Mouse (Mus musculus): ENCODE results near the gene Wfikkn1.

Gene Wfikkn1

DNA sequence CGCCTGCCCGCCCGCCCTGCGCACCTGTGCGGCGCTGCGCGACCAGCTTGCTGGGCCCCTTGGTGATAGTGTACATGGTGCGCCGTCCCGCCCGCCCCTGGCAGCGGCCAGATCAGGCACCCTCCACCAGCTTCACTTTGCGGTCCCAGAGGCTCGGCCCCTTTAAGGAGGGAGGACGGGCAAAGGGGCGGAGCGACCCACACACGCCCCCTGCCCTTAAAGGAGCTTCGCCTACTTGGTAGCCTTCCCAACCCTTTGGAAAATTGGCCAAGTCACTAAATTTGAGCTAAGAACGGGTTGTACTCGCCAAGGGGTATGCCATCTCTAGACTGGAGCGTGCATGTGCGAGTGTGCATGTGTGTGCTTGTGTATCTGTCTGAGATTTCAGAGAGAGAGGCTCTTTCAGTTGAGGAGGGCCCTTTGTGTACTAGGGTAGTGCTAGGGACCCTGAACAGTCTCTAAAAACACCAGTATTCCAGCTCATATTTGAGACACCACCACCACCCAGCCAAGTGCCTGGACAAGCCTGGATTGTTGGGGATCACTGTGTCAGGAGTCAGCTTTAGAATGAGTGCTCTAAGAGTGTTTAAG is 12.0 kb downstream of the Wfikkn1 start, which contains the start of gene Mcrip2:
TSS of gene Mcrip2 (minus strand) at position 164 of the 591 bp plus-strand sequence.
- DNase-seq (ENCODE audit: low read depth, low spot score): peak; percentile 92

DNA sequence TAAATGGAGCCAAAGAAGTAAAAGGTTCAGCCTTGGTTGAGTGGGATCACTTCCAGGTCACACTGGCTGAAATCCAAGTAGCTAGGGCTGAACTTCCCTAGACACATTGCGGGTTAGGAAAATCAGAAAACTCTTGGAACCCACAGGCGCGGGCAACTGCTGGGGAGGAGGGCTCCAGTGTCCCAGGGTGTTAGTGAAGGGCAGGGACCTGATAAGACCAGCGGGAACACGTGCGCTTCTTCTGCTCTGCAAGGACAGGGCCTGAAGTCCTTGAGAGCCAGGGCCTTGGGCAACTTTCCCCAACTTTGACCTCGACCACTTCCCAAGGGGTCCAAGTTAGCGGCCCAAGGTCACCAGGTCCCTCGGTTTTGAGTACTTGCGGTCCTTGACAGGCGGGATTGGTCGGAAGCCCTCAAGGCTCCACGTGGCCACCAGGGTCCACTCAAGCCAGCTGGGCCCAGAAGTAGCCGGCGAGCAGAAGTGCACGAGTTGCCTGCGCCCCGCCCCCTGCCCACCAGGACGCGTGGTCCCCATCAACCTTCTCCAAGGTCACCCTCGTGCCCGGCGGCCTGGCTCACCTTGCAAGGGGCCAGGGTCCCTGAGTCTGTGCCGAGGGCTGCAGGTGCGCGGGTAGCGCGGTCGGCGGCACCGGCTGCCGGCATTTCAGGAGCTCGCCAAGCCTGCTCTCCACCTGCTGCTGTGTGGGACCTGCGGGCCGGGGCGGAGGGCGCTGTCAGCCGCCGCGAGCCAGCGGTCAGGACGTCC is 12.6 kb downstream of the Wfikkn1 start:
- DNase-seq (ENCODE audit: low read depth, low spot score): peak; percentile 45

DNA sequence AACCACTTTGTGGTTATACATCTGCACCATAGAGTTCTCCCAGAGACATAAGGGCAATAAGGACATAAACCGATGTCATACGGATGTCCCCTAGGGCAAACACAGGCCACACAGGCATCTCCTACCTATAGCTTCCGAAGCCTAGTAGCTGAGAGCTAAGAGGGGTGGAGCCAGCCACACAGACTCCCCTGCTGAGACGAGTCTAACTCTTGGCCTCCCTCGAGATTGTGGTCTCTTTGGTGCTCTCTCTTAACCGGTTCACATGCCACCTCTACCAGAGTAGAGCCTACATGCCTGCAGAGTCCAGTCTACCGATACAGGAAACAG is 13.2 kb downstream of the Wfikkn1 start:
- DNase-seq (ENCODE audit: low read depth, low spot score): no peak

DNA sequence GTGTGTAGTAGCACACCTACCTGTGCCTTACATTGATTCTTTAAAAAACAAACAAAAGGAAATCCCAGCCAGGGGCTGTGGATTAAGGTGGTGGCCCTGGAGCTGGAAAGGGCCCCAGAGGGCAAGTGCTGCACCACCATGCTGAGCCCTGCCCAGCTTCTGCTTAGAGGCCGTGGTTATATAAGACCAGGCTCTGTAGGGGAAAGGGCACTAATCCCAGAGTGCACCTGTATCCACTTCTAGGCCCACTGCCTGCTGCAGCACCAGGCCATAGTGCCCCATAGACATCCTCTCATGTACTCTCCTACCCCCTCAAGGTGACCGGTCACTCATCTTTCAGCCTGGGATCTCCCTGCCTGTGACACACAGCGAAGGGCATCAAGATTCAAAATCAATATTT is 14.5 kb downstream of the Wfikkn1 start:
- DNase-seq (ENCODE audit: low read depth, low spot score): no peak

DNA sequence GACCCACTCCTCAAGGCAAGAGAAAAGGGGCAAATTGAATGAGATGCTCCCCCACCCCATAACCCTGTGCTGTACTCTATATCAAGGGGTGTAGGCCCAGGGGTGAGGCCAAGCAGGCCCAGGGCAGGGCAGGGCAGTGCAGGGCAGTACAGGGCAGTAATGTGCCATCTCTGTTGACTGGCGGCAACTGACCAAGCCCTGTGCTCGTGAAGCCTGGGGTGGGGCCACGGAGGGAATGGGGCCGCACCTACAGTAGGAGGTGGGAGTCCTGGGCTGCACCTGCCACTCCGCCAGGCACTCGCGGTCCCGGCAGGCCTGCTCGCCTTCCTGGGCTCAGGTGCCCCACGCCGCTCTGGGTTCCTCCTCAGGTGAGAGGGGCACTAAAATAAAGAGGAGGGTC is 15.4 kb downstream of the Wfikkn1 start:
- no peak for DNase-seq (ENCODE audit: low read depth, low spot score)

DNA sequence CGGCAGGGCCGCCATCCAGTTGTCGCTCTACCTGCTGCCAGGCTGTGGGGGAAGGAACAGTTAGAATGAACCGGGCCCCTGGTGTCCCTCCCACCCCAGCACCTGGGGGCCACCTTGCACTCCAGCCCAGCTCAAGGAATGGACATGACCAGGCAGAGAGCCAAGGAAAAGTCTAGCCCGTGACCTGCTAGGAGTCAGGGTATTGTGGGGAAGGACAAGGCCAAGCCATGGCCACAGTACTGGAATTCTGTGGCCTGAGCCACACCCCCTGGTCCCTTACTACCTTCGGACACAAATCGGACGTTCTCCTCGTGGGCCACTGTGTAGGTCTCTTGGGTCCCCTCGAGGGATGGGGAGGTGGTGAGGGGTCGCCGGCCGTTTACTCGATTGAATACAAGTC is 16.3 kb downstream of the Wfikkn1 start:
- DNase-seq (ENCODE audit: low read depth, low spot score): no peak

DNA sequence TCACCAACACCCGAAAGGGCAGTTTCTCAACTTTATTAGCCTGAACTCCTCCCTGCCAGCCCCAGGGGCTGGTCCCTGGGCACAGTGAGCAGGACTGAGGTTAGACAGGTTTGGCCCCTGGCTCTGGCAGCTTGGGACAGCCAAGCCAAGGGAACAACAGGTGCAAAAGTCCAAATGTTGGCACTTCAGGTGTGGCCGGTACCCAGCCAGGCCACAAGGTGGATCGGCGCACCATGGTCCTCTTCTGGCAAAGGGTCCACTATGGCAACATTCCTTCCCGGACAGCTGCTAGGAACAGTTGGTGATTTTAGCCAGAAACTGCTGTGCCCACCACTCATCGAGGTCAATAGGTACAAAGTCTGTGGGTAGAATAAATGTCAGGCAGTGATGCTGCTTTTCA is 17.0 kb downstream of the Wfikkn1 start:
- DNase-seq (ENCODE audit: low read depth, low spot score): no peak

DNA sequence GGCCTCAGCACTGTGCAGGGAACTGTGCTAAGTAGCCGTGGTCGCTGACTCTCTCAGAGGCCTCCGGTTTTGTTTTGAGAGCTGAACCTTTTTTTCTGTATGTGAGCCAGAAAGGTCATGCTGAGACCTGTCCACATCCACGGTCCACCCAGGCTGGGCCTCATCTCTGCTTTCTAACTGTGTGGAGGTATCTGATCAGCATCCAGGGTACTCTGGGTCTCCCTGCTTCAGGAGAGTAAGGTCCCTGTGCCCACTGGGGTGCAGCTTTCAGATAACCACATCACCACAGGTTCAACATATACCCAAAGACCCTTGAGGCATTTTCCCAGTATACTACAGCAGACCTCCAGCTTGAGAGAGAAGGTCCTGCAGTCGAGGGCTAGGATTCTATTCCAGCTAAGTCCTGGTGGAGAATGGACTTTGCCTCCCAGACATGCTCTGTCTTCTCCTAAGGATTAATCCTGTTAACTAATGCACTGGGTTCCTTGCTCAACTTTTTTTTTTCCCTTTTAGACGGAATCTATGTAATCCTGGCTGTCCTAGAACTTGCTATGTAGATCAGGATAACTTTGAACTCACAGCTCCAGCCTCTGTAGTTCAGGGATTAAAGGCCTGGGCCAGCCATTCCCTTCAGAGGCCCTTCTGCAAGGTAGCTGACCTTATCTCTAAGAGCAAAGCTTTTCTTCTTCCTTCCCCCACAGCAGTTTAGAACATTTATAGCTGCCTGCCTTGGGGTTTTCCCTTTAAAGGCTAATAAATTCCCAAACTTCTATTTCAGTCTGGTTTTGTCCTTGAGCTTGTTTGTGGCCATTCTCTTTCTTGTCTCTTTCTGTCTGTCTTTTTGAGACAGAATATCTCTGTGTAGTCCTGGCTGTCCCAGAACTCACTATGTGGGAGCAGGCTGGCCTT is 18.7 kb downstream of the Wfikkn1 start:
- no peak for DNase-seq (ENCODE audit: low read depth, low spot score)

DNA sequence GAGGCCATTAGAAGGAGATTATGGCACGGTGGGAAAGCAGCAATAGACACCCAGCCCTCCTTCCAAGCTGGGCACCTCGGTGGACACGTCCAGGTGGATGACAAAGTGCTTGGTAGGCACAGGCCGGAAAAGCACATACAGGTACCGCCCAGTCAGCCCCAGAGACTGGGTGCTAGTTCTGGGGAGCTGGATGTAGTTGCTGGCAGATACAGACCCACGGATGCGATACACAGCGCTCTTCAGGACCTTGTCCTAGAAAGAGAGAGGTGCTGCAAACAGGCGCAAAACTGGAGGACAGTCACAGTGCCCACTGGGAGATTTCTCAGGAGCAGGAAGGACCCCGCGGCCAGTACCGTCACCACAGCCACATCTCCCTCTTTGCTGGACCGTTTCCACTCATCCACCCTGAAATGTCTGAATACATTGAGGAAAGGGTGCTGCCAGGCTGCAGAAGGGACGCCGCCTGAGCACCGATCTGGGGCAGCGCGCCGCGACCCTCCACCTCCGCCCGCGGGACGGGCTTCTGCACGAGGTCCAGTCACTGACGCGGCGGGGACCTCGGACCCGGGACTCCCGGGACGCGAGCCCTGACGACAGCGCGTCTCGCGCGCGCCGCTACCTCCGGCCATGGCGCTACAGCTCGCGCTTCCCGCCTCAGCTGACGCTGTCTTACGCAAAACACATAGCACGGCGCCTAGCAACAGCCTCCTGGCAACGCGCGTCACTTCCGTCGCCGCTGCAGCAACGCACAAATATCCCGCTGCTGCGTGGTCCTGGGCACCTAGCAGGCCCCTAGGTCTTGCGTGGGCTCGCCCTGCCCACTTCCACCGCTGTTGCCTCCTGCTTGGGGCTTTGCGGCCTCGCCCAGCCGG is 19.6 kb downstream of the Wfikkn1 start, which contains the start of gene Wdr90:
TSS of gene Wdr90 (minus strand) at position 670 of the 872 bp plus-strand sequence.
- peak; percentile 99 for DNase-seq (ENCODE audit: low read depth, low spot score)

DNA sequence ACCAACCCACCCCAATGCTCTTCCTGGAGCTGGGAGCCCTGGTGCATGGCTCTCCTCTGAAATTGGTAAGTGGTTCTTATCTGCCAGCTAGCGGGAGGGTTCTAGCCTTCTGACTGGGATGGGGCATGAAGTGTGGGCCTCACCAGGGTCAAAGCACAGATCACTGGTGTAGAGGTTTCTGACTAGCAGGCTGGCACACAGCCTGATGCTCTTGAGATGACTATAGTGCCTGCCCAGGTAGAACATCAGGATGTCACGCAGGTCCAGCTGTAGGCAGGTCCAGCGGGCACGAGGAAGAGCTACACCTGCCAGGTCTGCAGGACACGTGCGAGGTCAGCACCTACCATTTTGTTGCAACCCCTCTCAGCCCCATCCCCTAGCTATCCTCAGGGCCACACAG is 20.4 kb downstream of the Wfikkn1 start:
- no peak for DNase-seq (ENCODE audit: low read depth, low spot score)

DNA sequence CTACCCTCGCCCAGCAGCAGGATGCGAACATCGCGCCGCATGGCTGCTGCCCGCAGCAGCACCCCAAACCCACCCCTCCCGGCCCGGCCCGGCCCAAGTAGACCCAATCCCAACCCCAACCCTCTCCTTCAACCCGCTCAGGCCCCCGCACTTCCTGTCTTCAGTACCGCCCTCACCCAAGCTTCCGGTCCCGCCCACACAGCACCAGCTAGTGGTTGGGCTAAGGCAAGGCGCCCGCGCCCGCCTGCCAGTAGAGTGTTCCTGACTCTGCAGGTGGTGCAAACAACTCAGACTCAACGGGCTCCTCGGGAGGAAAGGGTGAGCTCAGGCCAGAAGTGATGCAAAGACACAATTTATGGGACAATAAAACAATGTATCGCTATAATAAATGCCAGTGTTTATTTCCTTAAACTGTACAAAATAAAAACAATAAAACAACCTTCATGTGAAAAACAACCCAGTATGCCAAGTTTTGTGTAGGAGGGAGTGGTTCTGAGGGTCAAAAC is 36.2 kb downstream of the Wfikkn1 start, which contains the start of gene Rhot2:
TSS of gene Rhot2 (minus strand) at position 456 of the 506 bp plus-strand sequence.
- DNase-seq (ENCODE audit: low read depth, low spot score): peak; percentile 97

DNA sequence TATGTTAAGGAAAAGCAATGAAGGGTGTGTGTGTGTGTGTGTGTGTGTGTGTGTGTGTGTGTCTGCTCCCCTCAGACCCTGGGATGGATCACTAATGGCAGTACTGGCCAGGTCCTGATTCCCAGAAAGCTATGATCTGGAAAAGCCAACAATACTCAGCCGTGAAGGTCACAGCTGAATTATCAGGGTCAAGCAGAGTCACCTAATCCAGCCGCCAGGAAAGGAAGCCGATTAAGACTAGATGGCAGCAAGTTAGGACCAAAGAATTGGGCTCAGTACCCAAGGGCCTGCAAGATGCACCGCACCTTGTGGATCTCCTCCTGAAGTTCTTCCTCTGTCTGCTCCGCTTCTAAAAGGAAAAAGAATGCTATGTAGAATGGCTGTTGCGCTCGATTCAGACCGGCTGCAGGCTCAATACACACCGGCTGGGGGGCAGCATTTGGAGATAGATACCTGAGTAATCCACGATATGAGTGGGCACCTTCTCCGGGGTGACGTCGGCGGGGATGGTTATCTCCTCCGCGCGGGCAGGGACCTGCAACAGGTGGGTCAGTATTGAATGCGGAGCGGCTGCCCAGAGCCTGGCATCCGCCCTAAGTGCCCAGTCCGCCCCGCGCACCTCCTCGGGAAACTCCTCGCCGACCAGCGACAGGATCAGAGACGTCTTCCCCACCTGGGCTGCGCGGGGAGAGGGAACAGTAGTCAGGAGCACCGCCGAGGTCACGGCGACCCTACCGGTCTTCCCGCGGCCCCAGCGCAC is 36.8 kb downstream of the Wfikkn1 start:
- no peak for DNase-seq (ENCODE audit: low read depth, low spot score)

DNA sequence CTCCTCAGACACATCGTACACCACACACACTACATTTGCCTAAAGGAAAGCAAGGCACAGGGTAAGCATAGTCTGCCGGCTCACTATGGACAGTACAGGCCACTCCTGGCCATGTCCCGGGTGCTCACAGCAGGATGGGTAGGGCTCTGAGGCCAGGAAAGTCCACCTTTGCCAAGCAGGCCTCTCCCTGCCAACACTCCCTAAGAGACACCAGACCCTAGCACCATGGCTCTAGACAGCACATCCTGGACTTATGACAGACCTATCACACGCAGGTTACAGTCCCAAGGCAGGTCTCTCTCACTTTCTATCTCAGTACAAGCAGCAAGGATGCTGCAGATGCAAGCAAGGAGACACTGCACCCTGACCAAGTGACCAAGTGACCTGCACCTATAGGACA is 37.5 kb downstream of the Wfikkn1 start:
- DNase-seq (ENCODE audit: low read depth, low spot score): no peak

DNA sequence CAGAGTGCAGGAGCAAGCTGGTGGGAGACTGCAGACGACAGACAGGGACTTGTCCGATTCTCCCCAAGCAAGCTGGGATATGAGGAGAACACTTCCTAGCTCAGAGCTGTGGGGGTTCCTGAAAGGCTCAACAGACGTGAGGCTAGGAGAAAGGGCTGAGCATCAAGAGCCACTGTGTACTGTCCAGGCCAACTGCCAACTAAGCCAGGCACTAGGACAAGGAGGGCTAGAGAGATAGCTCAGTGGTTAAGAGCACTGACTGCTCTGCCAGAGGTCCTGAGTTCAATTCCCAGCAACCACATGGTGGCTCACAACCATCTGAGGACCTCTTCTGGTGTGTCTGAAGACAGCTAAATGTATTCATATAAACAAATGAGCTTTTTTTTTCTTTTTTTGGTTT is 38.1 kb downstream of the Wfikkn1 start:
- no peak for DNase-seq (ENCODE audit: low read depth, low spot score)

DNA sequence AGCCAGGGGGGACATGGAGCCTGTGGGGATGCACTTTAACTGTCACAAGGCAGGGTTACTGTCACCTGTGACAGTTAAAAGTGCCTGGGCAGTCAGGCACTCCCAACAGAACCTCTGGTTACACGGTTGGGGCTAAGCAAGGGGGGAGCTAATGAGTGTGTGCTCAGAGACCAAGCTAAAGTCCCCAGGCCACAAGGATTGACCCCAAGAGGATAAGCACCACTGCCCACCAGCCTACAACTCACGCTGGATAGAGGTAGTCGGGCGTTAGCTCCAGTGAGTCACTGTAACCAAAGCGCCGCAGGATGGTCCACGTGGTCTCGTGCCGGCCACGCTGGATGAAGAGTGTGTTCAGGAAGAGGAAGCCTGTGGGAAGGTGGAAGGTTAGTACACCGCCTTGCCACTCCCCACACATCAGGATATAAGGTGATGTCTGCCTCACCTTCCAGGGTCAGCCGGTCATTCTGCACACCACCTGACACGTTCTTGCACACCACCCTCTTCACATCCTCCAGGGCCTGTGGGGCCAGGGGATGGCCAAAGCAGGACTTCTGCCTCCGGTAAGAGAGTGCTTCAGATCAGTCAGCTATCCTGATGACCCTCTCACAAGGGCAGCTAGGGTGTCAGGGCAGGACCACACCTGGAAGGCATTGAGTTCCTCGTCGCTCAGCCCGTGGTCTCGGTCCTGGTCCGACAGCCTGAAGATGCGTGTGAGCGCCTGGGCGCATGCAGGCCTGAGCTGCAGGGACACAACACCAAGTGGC is 39.4 kb downstream of the Wfikkn1 start, which contains the start of gene Gm20683:
TSS of gene Gm20683 (minus strand) at position 647 of the 764 bp plus-strand sequence.
- no peak for DNase-seq (ENCODE audit: low read depth, low spot score)

DNA sequence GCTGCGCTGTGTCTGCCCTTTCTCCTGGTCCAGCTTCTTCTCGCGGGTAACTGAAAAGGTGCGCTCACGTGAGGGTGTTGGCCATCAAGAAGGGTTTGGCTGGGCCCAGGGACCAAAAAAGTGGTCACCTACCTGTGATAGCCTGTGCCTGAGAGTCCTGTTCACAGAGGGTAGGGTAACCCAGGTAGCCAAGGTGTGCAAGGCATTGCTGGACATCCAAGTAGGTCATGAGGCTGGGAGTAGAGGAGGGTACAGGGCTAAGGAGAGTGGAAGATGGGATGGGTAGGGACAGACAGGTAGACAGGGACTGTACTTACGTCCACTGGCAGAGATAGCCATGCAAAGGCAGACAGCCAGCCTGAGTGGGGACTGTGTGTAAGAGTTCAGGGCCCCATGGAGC is 40.1 kb downstream of the Wfikkn1 start:
- no peak for DNase-seq (ENCODE audit: low read depth, low spot score)

DNA sequence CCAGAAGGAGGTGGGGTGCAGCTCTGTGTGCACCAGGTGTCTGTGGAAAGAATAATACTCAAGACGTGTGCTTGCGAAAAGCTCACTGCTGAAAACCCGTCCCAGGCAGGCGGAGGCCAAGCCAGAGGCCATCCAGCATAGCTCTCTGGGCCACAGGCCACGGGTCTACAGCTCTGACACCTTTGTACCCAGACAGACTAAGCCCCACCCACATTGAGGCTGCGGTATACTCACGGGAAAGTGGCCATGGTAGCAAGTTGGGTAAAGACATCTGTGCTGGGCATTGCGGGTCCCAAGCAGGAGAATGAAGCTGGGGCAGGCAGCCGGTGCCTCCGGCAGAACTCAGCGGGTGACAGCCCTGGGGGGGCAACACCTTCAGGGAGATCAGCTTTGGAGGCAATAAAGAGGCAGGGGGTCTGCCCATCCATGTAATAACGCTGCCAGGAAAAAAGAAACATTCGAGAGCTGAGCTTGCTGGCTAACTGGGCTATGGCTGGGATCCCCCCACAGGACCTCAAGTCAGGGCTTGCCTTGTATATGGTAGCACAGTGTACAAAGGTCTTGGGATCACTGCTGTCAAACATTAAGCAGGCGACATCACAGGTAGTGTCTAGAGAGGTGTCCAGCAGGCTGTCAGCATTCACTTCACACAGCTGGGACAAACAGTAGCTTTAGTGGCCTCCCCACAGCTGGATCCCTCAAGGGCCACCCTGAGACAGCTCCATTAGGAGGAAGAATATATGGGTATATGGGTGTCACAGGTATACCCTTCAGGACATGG is 41.0 kb downstream of the Wfikkn1 start:
- no peak for DNase-seq (ENCODE audit: low read depth, low spot score)

DNA sequence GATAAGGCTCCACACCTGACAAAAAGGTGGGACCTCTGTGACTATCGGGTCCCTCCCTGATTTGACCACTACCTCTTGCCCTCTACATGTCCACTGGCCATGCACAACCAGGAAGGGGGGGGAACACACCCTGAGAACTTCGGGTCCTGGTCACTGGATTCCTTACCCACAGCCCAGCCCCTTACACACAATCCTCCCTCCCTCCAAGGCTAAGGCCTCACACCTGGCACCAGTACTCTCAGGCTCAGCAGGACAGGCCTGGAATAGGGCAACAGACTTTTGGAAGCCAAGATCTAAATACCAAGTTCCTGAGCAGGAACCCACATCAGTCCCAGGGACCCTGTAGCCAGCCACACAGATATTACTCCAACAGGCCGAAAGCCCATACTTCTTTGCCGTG is 41.8 kb downstream of the Wfikkn1 start:
- DNase-seq (ENCODE audit: low read depth, low spot score): no peak

DNA sequence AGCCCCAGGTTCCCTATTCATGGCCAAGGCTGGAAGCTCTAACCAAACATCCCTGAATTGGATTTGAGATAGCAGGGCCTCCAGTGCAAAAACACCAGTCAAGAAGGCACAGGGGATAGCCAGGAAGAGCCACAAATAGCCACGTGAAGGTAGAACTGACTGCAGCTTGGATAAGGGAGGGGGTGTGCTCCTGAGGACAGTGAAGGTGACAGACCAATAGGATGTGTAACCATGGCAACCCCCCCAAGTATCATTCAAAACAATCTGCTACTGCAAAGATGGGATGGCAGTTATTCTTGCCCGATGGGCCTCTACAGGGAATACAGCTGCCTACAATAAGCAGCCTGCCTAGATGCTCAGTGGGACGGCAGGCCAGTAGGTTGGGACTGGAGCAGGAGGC is 43.1 kb downstream of the Wfikkn1 start:
- peak; percentile 67 for DNase-seq (ENCODE audit: low read depth, low spot score)

Data from brain, adult 2 months (tissue).